Mouse (Mus musculus): ENCODE measurements around the gene 1700010I14Rik. TPM values are rescaled to one million over a fixed set of nuclear protein-coding genes. Genes with fewer than 3 reads are reported as not detected.

1700010I14Rik gene
- polyA plus RNA-seq, 1 experiment from 2014 or later = 1.4 TPM

DNA sequence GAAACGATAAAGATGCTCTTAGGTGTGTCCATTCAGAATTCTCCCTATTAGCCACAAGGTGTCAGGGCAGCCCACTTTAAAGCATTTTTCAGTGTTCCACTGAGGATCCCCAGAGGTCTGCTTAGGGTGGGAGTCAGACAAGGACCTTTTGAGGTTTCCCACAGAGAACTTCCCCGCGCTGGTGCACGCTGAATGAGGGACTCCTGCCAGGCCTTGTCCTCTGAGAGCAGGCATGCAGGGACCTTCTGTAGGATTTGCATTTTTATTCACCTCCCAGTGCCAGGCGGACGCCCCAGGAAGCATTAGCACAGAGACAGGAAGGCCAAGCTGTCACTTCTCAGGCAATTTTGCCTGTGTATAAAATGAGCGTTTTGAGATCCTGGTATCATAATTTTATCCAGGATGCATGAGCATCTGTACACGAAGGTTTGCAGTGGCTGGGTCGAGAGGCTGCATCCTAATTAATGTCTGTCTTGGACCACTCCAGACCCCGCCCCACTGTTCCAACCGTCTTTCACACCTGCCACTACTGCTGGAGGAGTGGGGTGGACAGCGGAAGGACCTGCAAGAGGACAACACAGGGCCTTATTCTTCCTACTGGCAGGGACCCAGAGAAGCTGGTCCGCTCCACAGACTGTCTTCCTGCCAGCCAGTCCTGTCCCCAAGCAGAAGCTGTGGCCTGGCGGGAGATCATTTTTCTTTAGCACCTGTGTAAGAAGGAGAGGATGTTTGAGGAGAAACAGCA is 35.2 kb downstream of the 1700010I14Rik start:
- Histone ChIP-seq H3K27ac (ENCODE audit: low read depth) (no peak overlapping the region), H3K4me2 (no peak overlapping the region), H3K9ac (no peak overlapping the region), H3K4me1 (ENCODE audit: insufficient read depth) (no peaks in the 10 kb centered on the region), H3K9me3 (ENCODE audit: low read depth, low read length) (no peaks in the 10 kb centered on the region), H3K4me3 (ENCODE audit: low read depth, low read length) (no peak overlapping the region), H3K27me3 (ENCODE audit: insufficient read depth, low read length) (no peaks in the 10 kb centered on the region), H3K36me3 (ENCODE audit: insufficient read depth) (no peaks in the 10 kb centered on the region)
- 22% methylated on average over 14 of the region's 14 CpGs for WGBS
- DNase-seq (peak; percentile 11), ATAC-seq (ENCODE audit: insufficient read depth) (no peak)
- no peak for TF ChIP-seq CTCF (IDR thresholded peaks at IDR 0.05; ENCODE audit: low read depth)

DNA sequence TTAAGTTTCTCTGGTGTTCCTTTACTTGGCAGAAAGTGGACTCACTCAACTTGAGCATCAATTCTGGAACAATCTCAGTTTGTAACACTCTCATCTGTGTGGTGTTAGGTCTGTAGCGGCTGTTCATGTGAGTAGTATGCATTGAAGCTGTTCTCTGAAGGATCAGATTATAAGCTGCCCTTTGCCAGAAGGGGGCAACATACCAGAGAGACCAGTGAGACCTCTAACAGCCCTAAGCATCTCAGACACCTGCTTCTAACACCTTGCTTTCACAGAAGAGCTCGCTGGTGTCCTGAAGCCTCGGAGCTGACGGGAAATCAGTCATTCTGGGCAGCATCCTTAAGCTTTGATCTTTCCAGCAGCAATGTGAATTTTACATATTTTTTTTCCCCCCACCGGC is 42.0 kb downstream of the 1700010I14Rik start:
- WGBS = 37% methylated on average over 5 of the region's 5 CpGs
- Histone ChIP-seq H3K27me3 (ENCODE audit: insufficient read depth, low read length) (no peaks in the 10 kb centered on the region), H3K4me1 (ENCODE audit: insufficient read depth) (no peaks in the 10 kb centered on the region), H3K27ac (ENCODE audit: low read depth) (no peak overlapping the region), H3K4me2 (no peak overlapping the region), H3K4me3 (ENCODE audit: low read depth, low read length) (no peak overlapping the region), H3K9me3 (ENCODE audit: low read depth, low read length) (no peaks in the 10 kb centered on the region), H3K36me3 (ENCODE audit: insufficient read depth) (no peaks in the 10 kb centered on the region), H3K9ac (no peak overlapping the region)
- ATAC-seq (ENCODE audit: insufficient read depth) = no peak
- TF ChIP-seq CTCF (IDR thresholded peaks at IDR 0.05; ENCODE audit: low read depth) = no peak; the same call in 1 of the 2 replicates
- peak; percentile 16 for DNase-seq

DNA sequence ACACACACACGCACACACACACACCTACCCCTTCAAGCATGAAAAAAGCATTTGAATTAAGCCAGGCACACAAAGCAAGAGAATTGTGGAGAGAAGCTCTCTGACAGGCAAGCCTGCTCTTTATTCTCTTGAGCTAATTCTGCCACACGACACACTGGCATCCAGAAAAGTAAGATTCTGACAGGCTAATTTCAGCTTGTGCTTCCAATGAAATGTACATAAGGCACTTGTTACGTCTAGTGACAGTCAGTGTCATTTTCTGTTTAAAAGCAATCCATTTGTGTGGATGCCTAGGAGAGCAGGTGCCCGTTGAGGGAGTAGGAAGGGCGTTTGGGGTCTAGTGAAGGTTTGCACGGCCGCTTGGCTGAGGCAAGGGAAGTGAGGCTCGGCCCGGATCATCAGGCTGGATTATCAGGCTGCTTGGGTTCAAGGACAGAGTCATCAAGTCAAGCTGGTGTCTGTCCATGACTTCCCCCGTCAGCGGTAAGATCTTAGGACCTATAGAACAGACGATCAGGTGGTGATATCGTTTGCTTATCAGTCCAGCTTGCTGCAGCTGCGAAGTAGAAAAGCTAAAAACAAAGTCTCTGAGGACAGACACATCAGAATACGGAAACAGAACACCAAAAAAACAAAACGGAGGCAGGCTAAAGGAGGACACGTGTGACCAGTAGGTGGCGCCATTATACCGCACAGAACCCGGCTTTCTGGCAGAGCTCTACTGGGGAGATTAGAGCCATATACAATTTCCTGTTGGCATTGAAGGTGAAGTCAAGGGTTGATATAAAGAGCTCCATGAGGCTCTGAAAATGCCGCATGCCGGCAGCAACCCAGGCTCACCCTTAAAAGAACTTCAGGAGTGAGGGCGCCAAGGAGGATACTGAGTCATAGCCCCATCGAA is 43.4 kb downstream of the 1700010I14Rik start:
- no peaks in the 10 kb centered on the region for H3K36me3 ChIP-seq (ENCODE audit: insufficient read depth)
- peak; percentile 93 for TF ChIP-seq CTCF (IDR thresholded peaks at IDR 0.05; ENCODE audit: low read depth)
- no peak overlapping the region for H3K4me3 ChIP-seq (ENCODE audit: low read depth, low read length)
- H3K27ac ChIP-seq (ENCODE audit: low read depth) = no peak overlapping the region
- no peaks in the 10 kb centered on the region for H3K4me1 ChIP-seq (ENCODE audit: insufficient read depth)
- DNase-seq = peak; percentile 92
- H3K9me3 ChIP-seq (ENCODE audit: low read depth, low read length) = no peaks in the 10 kb centered on the region
- H3K27me3 ChIP-seq (ENCODE audit: insufficient read depth, low read length) = no peaks in the 10 kb centered on the region
- ATAC-seq (ENCODE audit: insufficient read depth) = peak; percentile 82; the same call in 1 of the 2 replicates
- H3K4me2 ChIP-seq = peak overlapping the region; percentile 49
- WGBS = 14% methylated on average over 24 of the region's 24 CpGs
- no peak overlapping the region for H3K9ac ChIP-seq

DNA sequence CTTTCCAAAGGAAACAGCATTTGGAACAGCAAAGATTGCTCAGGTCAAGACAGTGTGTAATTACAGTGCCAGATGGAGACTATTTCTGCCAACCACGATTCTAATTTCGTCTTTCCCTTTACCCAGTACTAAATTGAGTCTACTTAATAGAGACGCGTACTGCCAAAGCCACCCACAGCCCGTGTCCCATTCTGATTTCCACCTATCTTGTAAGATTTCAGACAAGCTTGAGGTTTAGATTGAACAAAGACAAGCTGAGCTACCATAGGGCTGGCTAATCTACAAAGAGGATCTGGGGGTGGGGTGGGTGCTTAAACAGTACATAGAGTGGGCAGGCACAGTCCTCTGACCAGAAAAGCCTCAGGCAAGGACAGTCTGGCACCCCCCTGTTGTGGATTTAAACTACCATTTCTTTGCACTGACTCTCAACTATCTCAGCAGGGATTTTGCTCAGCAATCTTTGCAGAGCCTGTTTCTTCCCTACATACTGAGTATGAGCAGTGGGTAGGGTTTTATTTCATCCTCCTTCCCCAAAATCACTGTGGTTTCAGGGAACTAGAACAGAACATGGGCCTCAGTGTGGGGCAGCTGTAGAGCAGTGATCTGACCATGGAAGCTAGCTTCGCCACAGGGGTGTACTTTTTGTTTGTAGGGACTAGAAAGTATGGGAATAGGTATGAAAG is 44.4 kb downstream of the 1700010I14Rik start:
- 72% methylated on average over 6 of the region's 6 CpGs for WGBS
- no peaks in the 10 kb centered on the region for H3K27me3 ChIP-seq (ENCODE audit: insufficient read depth, low read length)
- TF ChIP-seq CTCF (IDR thresholded peaks at IDR 0.05; ENCODE audit: low read depth) = no peak
- H3K27ac ChIP-seq (ENCODE audit: low read depth) = no peak overlapping the region
- ATAC-seq (ENCODE audit: insufficient read depth) (no peak), DNase-seq (no peak)
- H3K9ac ChIP-seq = no peak overlapping the region
- no peak overlapping the region for H3K4me3 ChIP-seq (ENCODE audit: low read depth, low read length)
- H3K9me3 ChIP-seq (ENCODE audit: low read depth, low read length) = no peaks in the 10 kb centered on the region
- no peaks in the 10 kb centered on the region for H3K36me3 ChIP-seq (ENCODE audit: insufficient read depth)
- no peaks in the 10 kb centered on the region for H3K4me1 ChIP-seq (ENCODE audit: insufficient read depth)
- H3K4me2 ChIP-seq = no peak overlapping the region

DNA sequence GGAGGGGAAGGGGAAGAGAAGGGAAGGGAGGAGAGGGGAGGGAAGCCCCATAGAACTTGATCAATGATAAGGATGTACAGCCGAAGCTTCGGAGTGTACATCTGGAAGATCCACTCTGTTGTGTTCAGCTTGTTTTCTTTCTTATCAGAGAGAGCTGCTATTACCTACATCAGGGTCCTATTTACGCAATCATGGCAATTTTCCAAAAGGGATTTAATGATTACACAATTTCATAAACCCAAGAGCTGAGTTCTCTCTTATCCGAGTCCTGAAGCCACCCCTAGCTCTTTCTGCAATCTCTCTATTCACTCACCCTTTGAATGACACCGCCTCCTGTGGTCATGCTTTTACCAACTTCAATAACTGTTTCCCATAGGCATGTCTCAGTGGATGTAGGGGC is 45.4 kb downstream of the 1700010I14Rik start:
- WGBS = 57% methylated on average over 5 of the region's 5 CpGs
- no peak for ATAC-seq (ENCODE audit: insufficient read depth)
- no peak for TF ChIP-seq CTCF (IDR thresholded peaks at IDR 0.05; ENCODE audit: low read depth)

DNA sequence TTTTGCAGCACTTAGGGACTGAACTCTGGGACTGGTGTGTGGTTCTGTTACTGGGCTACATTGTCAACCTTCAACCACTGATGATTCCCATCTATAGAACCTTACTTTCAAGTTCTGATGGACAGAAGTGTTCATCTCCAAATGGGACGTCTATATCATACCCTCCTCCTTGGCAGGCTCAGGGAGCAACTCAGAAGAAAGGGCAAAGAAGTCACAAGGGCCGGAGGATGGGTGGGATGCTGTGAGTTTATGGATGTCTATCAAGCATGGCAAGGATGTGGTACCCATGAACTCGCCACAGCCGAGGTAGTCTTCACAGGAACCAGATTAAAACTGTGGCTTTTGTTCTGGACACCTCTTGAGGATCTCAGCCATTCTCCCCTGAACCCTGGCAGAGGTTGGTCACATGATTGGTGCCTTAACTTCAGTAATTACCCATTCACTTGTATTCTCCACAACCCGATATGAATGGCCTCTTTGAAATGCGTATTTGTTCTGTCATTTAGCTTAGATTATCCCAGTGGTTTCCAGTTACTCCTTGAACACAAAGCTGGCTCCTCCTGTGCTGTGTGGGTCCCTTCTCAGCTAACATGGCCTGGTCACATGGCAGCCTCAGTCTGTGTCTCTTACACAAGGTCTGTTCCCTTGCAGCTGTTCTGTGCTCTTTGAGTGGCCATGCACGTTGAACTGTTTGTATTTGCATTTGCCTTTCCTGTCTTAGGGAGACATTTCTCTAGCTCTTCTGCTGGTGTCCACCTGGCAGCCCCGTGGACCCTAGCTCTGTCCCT is 47.6 kb downstream of the 1700010I14Rik start:
- DNase-seq = no peak
- WGBS = 65% methylated on average over 8 of the region's 8 CpGs
- no peak overlapping the region for H3K4me3 ChIP-seq (ENCODE audit: low read depth, low read length)

More for the DNA sequence above, 45.4 kb downstream of the 1700010I14Rik start:
- no peak overlapping the region for H3K4me2 ChIP-seq
- no peaks in the 10 kb centered on the region for H3K9me3 ChIP-seq (ENCODE audit: low read depth, low read length)
- H3K4me1 ChIP-seq (ENCODE audit: insufficient read depth) = no peaks in the 10 kb centered on the region
- H3K27me3 ChIP-seq (ENCODE audit: insufficient read depth, low read length) = no peaks in the 10 kb centered on the region
- no peaks in the 10 kb centered on the region for H3K36me3 ChIP-seq (ENCODE audit: insufficient read depth)
- no peak overlapping the region for H3K27ac ChIP-seq (ENCODE audit: low read depth)
- H3K9ac ChIP-seq = no peak overlapping the region
- H3K4me3 ChIP-seq (ENCODE audit: low read depth, low read length) = no peak overlapping the region
- DNase-seq = peak; percentile 29

More for the DNA sequence above, 47.6 kb downstream of the 1700010I14Rik start:
- Histone ChIP-seq H3K27ac (ENCODE audit: low read depth) (no peak overlapping the region), H3K36me3 (ENCODE audit: insufficient read depth) (no peaks in the 10 kb centered on the region), H3K27me3 (ENCODE audit: insufficient read depth, low read length) (no peaks in the 10 kb centered on the region), H3K9me3 (ENCODE audit: low read depth, low read length) (no peaks in the 10 kb centered on the region), H3K9ac (no peak overlapping the region), H3K4me2 (no peak overlapping the region), H3K4me1 (ENCODE audit: insufficient read depth) (no peaks in the 10 kb centered on the region)
- no peak for TF ChIP-seq CTCF (IDR thresholded peaks at IDR 0.05; ENCODE audit: low read depth)
- no peak for ATAC-seq (ENCODE audit: insufficient read depth)
